Mouse (Mus musculus) heart, postnatal 0 days (tissue): Measurements from ENCODE around the gene Runx2.

Source experiments
- CTCF ChIP-seq: IDR thresholded peaks from 2 replicates; pipeline ENCODE4 v1.5.1; 2016; ENCODE audit warnings: antibody characterized with exemption, control low read depth, low read depth
- EP300 ChIP-seq: IDR thresholded peaks from 2 replicates; pipeline ENCODE4 v1.6.1; 2016; ENCODE audit warnings: antibody characterized with exemption, low read depth

DNA sequence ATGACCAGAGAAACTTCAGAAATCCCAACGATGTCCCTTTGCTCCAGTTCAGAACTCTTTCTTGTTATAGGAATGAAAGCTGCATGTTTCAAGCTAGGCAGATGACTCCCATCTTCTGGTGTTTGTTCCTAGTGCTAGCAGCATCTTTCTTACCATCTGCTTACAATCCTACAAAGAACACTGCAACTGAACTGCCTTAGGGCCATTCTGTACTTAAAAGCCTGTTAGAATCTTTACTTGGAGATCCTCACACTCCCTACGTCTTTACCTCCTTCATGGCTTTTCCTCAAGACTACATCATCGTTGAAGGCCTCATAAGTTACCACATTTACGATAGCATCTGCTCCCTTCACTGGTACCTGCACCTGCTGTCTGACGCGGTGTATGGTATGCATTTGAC is 48.6 kb upstream of the Runx2 start:
- TF ChIP-seq CTCF (no peak), EP300 (no peak)
